Mouse (Mus musculus): ENCODE measurements around the gene Emg1.
"Not testable (repeated sequence)": the region's sequence is repeated elsewhere in the genome, so short reads cannot be mapped to it uniquely, and the experiment has no call there.

Gene Emg1

GRCm38 (mm10) chr6:124708289-124708889, 3.6 kb downstream of the Emg1 start:
- DNase-seq, result no peak

GRCm38 (mm10) chr6:124706061-124706627, 5.8 kb downstream of the Emg1 start:
- no peak for DNase-seq

GRCm38 (mm10) chr6:124704417-124704816, 7.6 kb downstream of the Emg1 start:
- no peak for DNase-seq

- DNase-seq, result no peak
Observed at GRCm38 (mm10) chr6:124703789-124704188, 8.2 kb downstream of the Emg1 start.

- peak; percentile 80 for DNase-seq
Observed at GRCm38 (mm10) chr6:124702784-124703103, 9.2 kb downstream of the Emg1 start.

- no peak for DNase-seq
Observed at GRCm38 (mm10) chr6:124702102-124702783, 9.7 kb downstream of the Emg1 start.

GRCm38 (mm10) chr6:124701338-124701737, 10.6 kb downstream of the Emg1 start:
- DNase-seq, result no peak

GRCm38 (mm10) chr6:124699962-124700610, 11.9 kb downstream of the Emg1 start:
- DNase-seq, result peak; percentile 69

- no peak for DNase-seq
Observed at GRCm38 (mm10) chr6:124699366-124699765, 12.6 kb downstream of the Emg1 start.

GRCm38 (mm10) chr6:124698751-124699150, 13.2 kb downstream of the Emg1 start:
- no peak for DNase-seq

- DNase-seq, result no peak
Observed at GRCm38 (mm10) chr6:124696441-124697150, 15.4 kb downstream of the Emg1 start.

- peak; percentile 95 for DNase-seq
Observed at GRCm38 (mm10) chr6:124694166-124694955, 17.6 kb downstream of the Emg1 start.

- DNase-seq, result peak; percentile 70
Observed at GRCm38 (mm10) chr6:124693243-124693981, 18.6 kb downstream of the Emg1 start.

GRCm38 (mm10) chr6:124690517-124690916, 21.5 kb downstream of the Emg1 start:
- no peak for DNase-seq

GRCm38 (mm10) chr6:124689011-124689410, 23.0 kb downstream of the Emg1 start:
- no peak for DNase-seq

GRCm38 (mm10) chr6:124688151-124688758, 23.7 kb downstream of the Emg1 start:
- no peak for DNase-seq

GRCm38 (mm10) chr6:124686644-124687043, 25.3 kb downstream of the Emg1 start:
- DNase-seq, result not testable (repeated sequence)

- DNase-seq, result no peak
Observed at GRCm38 (mm10) chr6:124685606-124686386, 26.2 kb downstream of the Emg1 start.

- peak; percentile 81 for DNase-seq
Observed at GRCm38 (mm10) chr6:124683591-124684417, 28.2 kb downstream of the Emg1 start.

All from kidney, adult 9 months (tissue).